Mouse (Mus musculus) spleen, embryonic (tissue): ENCODE measurements around the gene Vmn2r94.

Experiments used
- CTCF ChIA-PET: fragments of 350-600 bp; sonication (Branson Sonifier 250); formaldehyde crosslinking; loops from one replicate; lab custom pipeline; 2022; lab: Charles Lee

Gene Vmn2r94

GRCm38 (mm10) chr17:18277656-18278055 lies at the start of gene Vmn2r94:
Gene Vmn2r94, minus strand, starts transcription at chr17:18277756.
- CTCF ChIA-PET, result no interaction called here

- CTCF ChIA-PET, result no interaction called here
Observed at GRCm38 (mm10) chr17:18323031-18323430, 45.5 kb upstream of the Vmn2r94 start.

DNA sequence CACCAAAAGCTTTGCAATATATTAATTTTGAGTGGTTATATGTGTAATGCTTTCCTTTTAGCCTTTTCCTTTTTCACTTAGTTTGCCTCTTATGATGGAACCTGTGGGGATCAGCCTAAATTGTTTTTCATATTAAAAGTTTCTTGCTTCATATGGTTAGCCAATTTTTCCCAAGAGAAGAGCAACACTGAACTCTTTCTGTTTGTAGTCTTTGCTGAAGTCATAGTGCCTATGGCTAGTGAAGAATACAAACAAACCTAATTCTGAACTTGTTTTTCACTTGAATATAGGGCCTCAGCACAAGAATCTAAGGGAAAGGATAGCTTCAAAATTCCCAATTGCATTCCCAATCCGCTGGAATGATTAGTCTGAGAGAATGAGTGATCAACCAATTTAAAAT lies 20.2 kb upstream of the Vmn2r94 start, which contains the start of gene Vmn2r93:
Gene Vmn2r93 (plus strand): TSS at position 301 of the 400 bp plus-strand sequence.
- CTCF ChIA-PET, result no interaction called here

DNA sequence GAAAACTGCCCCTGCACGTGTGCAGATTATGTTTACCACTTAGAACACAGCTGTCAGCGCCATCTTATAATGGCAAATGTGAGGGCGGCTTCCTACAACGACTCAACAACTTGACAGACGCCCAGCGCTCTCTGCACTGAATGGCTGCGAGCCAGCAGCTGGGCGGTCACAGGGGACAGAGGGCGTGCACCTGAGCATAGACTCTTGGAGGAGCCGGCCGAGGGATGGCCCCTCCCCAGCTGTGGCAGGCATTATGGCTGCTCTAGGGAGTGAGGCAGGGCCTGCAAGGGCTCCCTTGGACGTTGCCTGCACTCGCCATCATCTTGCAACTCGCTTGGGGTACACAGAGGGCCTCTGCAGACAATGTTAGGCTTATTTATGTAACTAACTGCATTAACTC lies 40.6 kb downstream of the Vmn2r94 start:
- CTCF ChIA-PET, result no interaction called here

DNA sequence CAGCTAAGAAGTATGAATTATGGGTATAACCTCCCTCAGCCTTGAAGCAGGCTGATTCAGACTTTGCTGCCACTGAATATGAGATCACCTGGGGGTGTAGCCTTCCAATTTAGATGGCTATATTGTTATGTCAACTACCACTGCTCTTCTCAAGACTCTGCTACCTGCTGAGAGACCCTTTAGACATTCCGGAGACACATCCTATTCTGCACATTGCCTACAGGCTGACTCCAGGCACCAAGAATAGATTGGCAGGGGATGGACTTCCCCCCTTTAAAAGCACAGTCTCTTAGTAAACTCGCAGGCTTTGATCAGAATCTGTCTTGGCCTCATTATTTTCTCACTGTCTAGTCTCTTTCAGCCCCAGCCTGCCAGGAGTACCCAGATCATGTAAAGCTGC lies 45.6 kb downstream of the Vmn2r94 start:
- CTCF ChIA-PET, result no interaction called here

GRCm38 (mm10) chr17:18221300-18221699 lies 56.3 kb downstream of the Vmn2r94 start:
- CTCF ChIA-PET, result no interaction called here
